Mouse (Mus musculus) monocyte, adult 5-6 weeks (primary cell): ENCODE measurements around the gene Gm49673. TPM values are rescaled to one million over a fixed set of nuclear protein-coding genes. Genes with fewer than 3 reads are reported as not detected.
"Not testable (repeated sequence)": the region's sequence is repeated elsewhere in the genome, so short reads cannot be mapped to it uniquely, and the experiment has no call there.

Source experiments
- ATAC-seq: fragments of 153-309, 156-312 bp; replicated peaks from 2 replicates; pipeline ENCODE4 v1.8.0; 2017; ENCODE audit warnings: mild to moderate bottlenecking; ENCODE audit not compliant: low TSS enrichment, insufficient number of reproducible peaks, severe bottlenecking, poor library complexity, low FRiP score
- total RNA-seq: library from RNA; stranded (forward); fragments of 200-1000, 200-491, 200-594 nt; gene quantifications from 3 replicates; pipeline ENCODE4 v1.2.3, GENCODE M21; 2017

Gene Gm49673
- total RNA-seq, 1 experiment from 2014 or later: 5.7 TPM

DNA sequence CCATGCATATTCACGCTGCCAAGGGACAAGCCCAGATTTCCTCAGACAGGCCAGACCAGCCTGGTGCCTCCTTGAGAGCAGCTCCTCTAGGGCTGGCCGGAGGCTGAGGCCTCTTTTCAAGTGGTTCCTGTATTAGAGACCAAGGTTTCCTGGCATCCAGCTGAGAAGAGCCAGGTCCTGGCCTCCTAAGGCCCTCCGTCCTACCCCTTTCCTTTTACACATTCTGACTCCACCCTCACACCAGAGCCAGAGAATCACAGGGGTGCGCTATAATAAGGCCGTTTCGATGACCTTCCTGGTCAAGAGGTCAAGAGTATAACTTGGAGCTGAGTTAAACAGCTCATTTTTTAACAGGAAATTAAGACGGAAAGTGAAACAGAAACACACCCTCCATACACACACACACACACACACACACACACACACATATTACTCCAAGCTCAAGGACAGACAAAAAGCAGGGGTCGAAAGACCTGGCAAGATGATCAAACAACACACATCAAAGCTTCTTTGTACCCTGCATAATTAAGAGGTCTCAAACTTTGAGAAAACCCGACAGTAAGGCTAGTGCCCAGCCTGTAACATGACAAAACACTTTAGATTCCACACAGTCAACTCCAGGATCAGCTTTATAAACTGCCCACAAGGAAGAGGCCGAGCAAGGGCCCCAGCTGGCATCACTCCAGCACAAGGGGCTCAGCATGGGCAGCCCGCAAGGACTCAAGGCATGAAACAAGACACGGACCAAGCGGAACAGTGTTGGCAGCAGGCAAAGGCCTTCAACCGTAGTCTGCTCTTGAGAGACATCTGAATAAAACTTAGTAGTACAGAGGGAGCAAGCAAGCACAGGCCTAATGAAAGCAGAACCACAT is 3.5 kb downstream of the Gm49673 start:
- ATAC-seq: peak; percentile 46

- peak; percentile 45 for ATAC-seq
Observed at GRCm38 (mm10) chr17:8140210-8140609, 7.4 kb downstream of the Gm49673 start.

DNA sequence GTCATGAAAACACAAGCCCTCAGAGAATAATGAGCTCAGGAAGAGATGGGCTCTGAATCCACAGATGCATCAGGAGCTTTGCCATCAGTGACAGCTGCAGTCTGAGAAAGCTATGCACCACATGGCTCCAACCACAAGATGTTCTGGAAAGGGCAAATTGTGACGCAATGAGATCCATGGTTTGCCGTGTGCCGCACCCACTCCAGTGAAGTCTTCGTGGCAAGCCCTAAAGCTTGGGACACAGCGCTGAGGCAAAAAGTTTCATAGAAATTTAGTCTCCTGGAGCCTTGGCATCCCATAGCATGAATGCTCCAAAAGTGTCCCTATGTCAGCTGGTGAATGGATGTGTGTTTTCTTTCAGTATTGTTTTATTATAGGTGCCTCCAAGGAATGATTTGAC is 9.5 kb downstream of the Gm49673 start:
- ATAC-seq: not testable (repeated sequence)

GRCm38 (mm10) chr17:8130849-8131248 is 16.7 kb downstream of the Gm49673 start:
- ATAC-seq: not testable (repeated sequence)

GRCm38 (mm10) chr17:8129578-8129977 is 18.0 kb downstream of the Gm49673 start:
- not testable (repeated sequence) for ATAC-seq

DNA sequence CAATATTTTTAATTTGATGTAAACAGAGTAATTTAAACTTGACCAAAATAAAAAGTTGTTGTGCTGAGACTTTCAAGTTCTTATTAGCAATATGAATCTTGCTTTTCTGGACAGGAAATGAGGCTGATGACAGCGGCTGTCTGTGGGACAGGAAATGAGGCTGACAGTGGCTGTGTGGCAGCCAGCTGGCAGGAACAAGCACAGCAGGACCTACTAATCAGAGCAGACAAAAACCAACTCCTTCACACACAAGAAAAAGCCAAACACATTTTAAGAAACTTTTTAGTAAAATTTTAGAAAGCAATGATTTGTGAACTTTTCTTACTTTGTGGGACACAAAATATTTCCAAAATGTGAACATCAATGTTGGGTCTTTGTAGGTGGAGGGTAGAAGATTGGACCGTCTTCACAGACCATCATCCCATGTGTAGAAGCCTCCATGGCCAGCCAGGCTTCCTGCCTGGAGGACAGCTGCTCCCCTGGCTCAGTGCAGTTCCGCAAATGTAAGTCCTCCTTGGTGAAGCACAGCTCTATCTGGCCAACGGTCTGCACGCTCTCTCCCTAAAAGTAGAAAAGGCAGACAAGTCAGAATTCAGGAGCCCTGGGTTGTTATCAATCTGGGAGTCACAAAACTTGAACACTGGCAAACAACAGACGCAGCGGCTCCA is 19.1 kb downstream of the Gm49673 start:
- not testable (repeated sequence) for ATAC-seq

GRCm38 (mm10) chr17:8124586-8124985 is 23.0 kb downstream of the Gm49673 start:
- ATAC-seq: not testable (repeated sequence)

DNA sequence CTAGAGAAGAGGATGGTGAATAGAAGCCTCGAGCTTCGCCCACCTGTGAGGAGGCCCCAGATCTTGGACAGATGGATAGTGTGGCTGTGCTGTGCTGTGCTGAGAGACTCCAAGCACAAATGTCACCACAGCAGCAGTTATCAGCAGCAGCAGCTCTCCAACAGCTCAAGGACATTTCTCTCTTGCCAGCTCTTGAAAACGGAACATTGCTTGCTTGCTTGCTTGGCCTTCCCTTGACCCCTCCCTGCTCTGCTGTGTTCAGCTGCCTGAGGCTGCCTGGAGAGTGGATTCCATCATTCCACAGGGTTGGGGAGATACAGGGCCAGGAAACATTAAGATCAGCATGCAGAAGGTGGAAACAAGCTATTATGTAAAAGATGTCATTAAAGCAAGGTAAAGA is 24.6 kb downstream of the Gm49673 start:
- ATAC-seq: not testable (repeated sequence)

- not testable (repeated sequence) for ATAC-seq
Observed at GRCm38 (mm10) chr17:8116928-8117327, 30.7 kb downstream of the Gm49673 start.

DNA sequence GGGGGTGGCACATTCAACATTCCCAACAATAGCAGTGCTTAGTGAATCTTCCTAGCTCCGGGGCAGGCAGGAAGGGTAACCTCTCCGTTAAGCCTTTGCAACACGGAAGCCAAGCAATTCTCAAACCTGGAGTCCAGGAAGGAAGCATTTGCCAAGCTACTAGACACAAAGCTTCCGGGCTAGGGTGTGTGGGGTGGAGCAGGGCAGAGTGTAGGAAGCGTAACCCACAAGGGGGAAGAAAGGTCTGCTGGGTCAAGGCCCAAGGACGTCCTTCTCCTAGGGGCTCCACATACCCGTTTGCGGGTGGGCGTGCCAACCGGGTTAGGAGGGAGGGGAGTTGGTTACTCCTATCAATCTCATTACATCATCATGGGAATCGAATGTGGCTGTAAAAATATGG is 31.2 kb downstream of the Gm49673 start:
- ATAC-seq: peak; percentile 64

- not testable (repeated sequence) for ATAC-seq
Observed at GRCm38 (mm10) chr17:8112199-8112598, 35.4 kb downstream of the Gm49673 start.

GRCm38 (mm10) chr17:8101297-8101609 is 46.3 kb downstream of the Gm49673 start:
- ATAC-seq: not testable (repeated sequence)

DNA sequence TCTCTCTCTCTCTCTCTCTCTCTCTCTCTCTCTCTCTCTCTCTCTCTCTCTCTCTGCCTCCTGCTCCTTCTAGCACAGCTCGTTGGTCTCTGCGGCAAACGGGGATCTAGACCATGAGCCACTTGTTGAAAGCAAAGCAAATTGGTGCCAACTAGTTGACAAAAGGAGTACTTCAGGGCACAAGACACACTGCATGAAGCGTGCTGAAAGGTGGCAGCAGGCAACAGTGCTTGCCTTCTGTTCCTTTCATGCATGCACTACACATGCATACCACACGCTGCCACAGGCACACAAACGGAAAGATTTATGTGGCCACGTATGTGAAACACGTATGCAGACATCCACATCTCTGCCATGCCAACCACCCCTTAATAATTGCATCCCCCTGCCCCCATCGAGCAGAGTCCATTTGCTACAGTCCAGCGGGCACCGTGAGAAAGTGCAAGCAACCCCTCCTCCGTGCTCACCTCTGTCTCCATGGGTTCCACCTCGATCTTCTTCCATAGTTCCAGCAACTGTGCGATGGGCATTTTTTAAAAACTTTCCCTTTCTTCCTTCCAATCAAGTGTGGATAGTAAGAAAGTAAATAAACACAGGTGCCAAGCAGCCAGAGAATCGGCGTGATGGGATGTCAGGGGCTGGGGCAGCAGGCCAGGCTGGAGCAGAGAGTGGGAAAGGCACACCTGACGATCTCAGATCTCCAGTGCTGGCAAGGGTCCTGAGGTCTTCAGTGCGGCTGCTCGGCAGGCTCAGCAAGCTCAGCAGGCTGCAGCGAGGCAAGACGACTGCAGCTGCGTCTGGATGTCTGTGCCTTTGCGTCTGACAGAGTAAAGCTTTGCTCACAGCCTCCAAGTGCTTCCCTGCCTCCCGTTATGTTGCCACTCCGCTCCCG is 46.9 kb downstream of the Gm49673 start:
- ATAC-seq: not testable (repeated sequence)

DNA sequence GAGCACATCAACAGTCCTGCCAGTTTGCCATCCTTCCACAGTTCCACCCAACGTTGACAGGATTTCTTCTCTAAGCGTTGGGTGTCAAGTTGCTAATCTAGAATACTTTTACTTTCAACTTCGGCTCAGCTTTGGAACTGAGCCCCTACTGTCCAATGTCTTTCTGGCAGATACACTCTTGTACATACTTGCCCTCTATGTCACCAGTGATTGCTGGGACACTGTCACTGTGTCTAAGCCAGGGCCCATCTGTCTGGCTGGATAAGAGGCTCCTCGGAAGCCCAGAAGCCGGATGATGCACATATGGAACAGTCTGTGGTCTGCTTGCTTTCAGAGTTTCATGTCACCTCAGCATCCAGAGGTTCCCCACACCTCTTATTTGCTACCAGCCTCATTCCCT is 51.4 kb downstream of the Gm49673 start:
- not testable (repeated sequence) for ATAC-seq

GRCm38 (mm10) chr17:8095653-8096052 is 51.9 kb downstream of the Gm49673 start:
- not testable (repeated sequence) for ATAC-seq

GRCm38 (mm10) chr17:8092537-8093526 is 54.8 kb downstream of the Gm49673 start:
- ATAC-seq: not testable (repeated sequence)

DNA sequence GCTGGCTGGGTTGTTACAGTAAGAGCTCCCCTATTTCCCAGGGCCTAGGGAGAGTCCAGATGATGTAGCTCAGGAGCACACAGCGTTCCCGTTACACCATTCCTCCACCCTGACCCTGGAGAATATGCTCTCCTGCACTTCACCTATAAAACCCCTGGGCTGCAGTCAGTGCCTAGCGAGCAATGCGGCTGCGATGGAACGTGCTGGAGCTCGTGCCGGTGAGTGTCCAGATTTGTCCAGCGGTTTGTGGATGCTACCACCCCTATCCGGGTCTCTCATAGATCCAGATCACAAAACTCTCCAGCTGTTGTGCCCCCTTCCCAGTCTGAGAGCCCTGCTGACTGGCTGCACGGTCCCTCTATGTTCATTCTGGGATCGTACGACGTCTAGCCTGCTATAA is 56.3 kb downstream of the Gm49673 start:
- ATAC-seq: not testable (repeated sequence)

- ATAC-seq: not testable (repeated sequence)
Observed at GRCm38 (mm10) chr17:8069847-8070246, 77.7 kb downstream of the Gm49673 start.
